Mouse (Mus musculus): ENCODE data around the gene Sp2.

The Sp2 gene

DNA sequence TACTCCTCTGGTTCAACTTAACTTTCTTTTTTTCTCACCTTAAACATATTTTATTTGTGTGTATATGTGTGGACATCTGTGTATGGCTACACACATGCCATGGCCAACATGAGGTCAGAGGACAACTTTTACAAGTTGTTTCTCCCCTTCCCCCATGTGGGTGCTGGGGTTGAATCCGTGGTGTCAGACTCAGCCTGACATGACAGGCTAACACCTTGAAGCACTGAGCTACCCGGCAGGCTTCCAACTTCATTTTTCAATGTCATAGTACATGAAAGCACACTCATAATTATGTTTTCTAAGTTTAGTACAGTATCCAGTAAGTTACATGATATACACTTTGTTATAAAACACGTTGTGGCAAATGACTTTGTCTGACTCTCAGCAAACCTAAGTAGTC is 12.4 kb downstream of the Sp2 start:
- DNase-seq (ENCODE audit: low spot score) = no peak

DNA sequence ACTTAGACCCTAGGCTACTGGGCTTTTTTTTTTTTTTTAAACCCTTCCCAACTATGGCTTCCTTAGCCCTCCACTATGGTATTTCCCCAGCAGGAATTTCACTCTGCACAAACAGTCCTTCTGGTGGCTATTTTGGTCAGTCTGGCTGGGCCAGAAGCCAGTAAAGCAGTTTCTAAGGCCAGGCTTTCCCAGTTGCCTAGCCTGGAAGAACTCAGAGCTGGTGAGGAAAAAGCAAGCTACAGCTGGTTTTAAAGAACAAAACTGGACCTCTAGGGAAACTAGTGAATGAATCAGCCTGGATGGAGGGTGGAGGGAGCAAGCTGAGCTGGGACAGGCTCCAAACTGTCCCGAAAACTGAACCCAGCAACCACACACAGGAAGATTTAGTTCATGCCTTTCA is 13.0 kb downstream of the Sp2 start:
- no peak for DNase-seq (ENCODE audit: low spot score)

GRCm38 (mm10) chr11:96969280-96969722 is 13.5 kb downstream of the Sp2 start:
- DNase-seq (ENCODE audit: low spot score) = no peak

DNA sequence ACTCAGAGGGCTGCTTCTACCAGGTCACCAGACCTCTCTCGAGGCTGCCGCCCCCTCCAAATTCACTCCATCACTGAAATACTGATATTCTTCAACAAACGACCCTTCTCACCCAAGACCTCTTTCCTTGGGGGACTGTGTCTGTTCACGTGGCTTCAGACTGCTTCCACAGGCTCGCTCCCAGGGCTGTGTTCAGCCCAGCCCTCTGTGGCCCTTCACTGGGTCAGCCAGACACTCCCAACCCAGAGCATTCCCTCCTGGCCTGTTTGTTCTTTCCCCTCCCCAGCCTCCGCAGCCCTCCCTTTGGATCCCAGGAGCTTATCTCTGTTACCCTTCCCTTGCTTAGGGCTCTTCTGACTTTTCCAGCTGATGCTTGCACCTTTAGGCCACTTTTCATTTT is 14.3 kb downstream of the Sp2 start:
- no peak for DNase-seq (ENCODE audit: low spot score)

GRCm38 (mm10) chr11:96967544-96968269 is 15.1 kb downstream of the Sp2 start:
- DNase-seq (ENCODE audit: low spot score) = no peak

GRCm38 (mm10) chr11:96966914-96967543 is 15.7 kb downstream of the Sp2 start:
- no peak for DNase-seq (ENCODE audit: low spot score)

DNA sequence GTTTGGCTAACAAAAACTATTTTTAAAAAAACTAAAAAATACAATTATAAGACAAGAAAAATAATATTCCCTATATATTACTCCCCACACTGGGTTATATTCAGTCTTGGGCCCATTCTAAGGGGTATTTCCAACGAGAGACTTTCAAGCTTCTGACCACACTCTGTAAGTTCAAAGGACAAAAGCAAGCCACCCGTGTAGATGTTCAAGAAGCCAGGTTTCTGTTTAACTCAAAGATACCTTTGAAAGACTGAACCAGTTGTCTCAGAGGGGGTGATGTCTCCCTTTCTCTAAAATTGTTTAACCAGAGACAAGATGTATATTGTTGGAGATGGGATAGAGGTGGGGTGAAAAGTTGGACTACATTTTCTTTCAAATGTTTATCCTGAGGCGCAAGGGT is 16.6 kb downstream of the Sp2 start:
- no peak for DNase-seq (ENCODE audit: low spot score)

DNA sequence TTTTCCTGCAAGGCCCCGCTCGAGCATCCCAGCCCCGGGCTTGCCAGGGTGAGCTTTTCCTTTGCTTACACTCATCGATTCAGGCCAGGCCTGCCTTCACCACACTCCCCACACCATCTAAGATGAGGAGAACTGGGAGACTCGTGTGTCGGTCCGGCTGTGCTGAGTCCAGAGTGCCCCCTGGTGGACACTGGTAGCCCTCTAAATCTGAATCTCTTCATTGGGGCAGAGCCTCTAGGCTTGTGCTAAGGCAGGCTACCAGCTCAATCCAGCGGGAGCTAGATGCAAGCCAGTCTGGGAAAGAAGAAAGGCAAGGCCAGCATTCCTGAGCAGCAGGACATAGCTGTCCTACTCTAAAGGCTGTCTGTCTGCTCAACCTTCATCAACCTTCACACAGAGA is 19.2 kb downstream of the Sp2 start:
- peak; percentile 92 for DNase-seq (ENCODE audit: low spot score)

DNA sequence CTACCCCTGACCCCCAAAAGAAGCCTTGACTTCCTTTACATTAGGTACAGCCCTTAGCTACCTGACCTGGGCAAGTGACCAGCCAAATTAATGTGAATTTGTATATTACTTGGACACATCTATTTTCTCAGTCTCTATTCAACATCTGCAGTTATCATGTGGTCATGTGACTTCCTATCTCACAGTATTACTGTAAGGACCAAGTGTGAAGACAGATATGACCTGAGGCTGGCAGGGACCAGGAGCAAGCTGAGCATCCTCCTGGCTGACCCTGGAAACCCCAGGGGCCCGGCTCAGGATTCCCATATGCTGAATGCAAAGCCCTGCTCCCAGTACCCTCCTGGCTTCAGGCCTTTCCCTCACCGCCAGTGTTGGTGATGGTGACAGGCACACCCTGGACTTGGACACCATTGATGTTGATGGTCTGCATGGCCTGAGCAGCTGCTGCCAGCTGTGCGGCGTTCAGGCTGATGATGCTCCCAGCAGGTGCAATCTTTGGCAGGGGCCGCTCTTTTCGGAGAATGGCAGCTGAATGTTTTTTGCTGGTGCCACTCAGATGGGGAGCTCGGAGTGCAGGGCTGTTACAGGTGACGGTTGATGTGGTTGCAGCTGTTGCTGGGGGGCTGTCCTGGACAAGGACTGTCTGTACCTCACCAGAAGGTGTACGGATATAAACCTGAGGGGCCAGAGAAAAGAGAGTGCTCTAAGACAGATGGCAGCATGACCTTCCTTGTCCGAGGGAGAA is 25.5 kb downstream of the Sp2 start:
- no peak for DNase-seq (ENCODE audit: low spot score)

- peak; percentile 42 for DNase-seq (ENCODE audit: low spot score)
These were observed 26.6 kb downstream of the Sp2 start for GRCm38 (mm10) chr11:96956009-96956724.

- DNase-seq (ENCODE audit: low spot score) = no peak
These were observed 27.7 kb downstream of the Sp2 start for GRCm38 (mm10) chr11:96955094-96955493.

GRCm38 (mm10) chr11:96952896-96953295 is 29.9 kb downstream of the Sp2 start:
- no peak for DNase-seq (ENCODE audit: low spot score)

DNA sequence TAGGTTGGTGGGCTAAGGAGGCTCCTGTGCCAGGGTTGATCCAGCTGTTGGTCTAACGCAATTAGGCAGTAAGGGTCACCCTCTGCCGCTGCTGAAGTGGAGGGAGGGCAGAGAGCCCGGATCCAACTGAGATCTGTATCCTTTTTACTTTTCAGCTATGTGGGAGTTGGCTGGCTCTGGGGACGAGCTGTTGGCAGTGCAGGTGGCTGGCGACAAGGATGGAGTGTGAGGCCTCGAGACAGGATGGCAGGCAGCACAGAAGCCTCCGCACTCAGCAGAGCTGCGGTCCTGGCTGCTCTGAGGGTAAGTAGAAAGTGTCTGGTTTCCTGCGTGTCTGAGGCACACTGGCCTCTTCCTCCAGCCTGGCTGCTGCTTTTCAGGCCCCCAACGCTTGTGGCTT is 30.3 kb downstream of the Sp2 start:
- no peak for DNase-seq (ENCODE audit: low spot score)

- no peak for DNase-seq (ENCODE audit: low spot score)
These were observed 32.0 kb downstream of the Sp2 start for GRCm38 (mm10) chr11:96950767-96951166.

GRCm38 (mm10) chr11:96947849-96948248 is 34.9 kb downstream of the Sp2 start:
- DNase-seq (ENCODE audit: low spot score) = no peak

DNA sequence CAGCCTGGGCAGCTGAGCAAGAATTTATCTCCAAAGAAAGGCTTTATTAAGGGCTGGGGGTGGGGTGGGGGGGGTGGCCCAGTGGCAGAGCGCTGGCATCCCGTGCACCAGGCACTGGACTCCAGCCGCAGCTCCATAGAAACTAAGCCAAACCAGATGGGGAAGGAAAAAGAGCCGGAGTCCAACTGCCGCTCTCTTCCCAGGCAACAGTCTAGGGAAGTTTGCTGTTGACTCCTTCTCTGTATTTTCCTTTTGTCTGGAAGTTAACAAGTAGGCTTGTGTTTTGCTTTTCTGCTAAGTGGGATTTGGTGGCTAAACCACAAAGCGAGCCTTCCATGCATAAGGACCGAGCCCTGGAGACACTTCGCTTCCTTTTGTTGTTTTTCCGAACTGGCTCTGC is 36.3 kb downstream of the Sp2 start:
- no peak for DNase-seq (ENCODE audit: low spot score)

- DNase-seq (ENCODE audit: low spot score) = no peak
These were observed 37.7 kb downstream of the Sp2 start for GRCm38 (mm10) chr11:96944844-96945580.

DNA sequence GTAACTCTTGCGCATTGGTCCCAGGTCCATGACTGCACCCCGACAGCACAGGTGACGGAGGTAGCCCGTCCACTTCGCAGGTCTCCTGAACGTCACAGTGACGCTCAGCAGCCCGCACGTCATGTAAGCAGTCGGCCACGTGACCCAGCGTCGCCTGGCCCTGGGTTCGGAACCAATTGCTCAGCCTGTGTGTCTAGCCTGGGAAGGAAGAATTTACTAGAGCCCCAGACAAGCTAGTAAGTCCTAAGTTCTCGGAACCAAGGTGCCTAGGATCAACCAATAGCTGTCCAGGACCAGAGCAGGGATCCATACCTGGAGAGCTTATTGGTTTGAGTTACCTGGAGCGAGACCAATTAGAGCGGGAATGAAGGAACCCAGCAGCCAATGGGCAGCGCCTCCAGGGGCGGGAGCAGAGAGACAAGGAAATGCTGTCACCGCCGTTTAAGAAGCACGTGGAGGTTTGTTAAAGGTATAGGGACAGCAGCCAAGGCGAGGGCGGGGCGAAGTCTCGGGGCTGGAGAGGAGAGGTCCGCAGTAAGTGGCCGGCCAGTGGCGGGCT is 38.9 kb downstream of the Sp2 start, which contains the start of gene Pnpo:
Gene Pnpo, minus strand, starts transcription at position 241 of the 559 bp plus-strand sequence.
- peak; percentile 95 for DNase-seq (ENCODE audit: low spot score)

DNA sequence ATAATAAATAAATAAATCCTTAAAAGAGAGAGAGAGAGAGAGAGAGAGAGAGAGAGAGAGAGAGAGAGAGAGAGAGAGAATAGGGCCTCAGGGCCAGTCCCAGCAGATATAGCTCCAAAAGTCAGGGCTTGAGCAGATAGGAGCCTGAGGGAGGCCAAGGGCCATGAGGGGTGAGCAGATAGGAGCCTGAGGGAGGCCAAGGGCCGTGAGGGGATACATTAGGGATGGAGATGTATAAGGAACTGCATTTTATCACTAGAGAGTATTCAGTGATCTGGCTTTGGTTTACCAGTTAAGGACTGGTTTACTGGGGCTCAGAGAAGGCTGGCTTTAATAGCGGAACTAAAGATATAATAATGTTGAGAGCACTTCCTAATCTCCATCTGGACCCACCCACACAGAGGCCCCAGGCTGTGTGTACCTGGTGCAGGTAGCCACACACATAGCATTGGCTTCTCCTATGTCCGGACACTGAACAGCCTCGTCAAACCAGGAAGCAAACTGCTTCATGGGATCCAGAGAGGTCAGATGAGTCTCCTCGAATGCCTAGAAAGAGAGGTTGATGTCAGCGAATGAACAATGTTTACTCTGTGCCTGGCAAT is 40.7 kb downstream of the Sp2 start:
- DNase-seq (ENCODE audit: low spot score) = no peak

GRCm38 (mm10) chr11:96940578-96941465 is 41.9 kb downstream of the Sp2 start:
- DNase-seq (ENCODE audit: low spot score) = no peak

Data from embryo, embryonic 10 days (tissue).